Comparison of ENCODE assay signal across 15 mouse cellular contexts in genomic region chr16:30088646-30089045, GRCm38 (mm10).
"Had no signal": no experiment of that assay in that cellular context is flagged by ENCODE, and none has a peak within 500 bp of the region (broad histone marks: within the 10 kb centered on the region; RNA-seq: fewer than 3 reads in every experiment).

No protein-coding gene starts in this region.

- DNase-seq: gastrocnemius, postnatal 14 days; gastrocnemius, postnatal 36 days; heart, adult 11 months; heart, adult 2 months; heart, postnatal 14 days; heart, postnatal 36 days; kidney, adult 11 months; kidney, adult 2 months; kidney, adult 9 months; kidney, postnatal 14 days; kidney, postnatal 36 days; layer of hippocampus, adult 9-11 months; layer of hippocampus, postnatal 36 days; liver; liver, embryonic 13.5 days had no signal
